Mouse (Mus musculus): ENCODE measurements around the gene Olfr1510.
"Not testable (repeated sequence)": the region's sequence is repeated elsewhere in the genome, so short reads cannot be mapped to it uniquely, and the experiment has no call there.

Gene Olfr1510

DNA sequence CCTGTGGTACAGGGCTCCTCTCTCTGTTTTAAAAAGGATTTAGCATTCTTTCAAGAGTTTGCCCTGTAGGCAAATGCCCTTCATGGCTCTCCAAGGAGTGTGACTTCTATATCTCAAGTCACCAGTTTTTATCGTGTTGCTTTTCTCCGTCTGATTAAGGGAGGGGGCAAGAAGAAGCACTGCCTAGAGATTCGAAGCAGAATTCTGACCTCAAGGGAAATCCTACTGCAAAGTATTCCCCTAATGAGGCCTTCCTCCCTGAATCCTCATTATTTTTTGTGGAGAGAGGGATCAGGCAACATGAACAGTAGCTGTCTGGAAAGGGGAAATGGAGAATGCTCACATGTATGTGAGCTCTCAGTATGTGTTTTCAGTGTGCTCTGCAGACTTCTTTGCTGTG, at the start of gene Olfr1510:
Gene Olfr1510 (minus strand): TSS at position 101 of the 400 bp plus-strand sequence.
- CTCF ChIA-PET, result no interaction called here
- POLR2A ChIA-PET, result no interaction called here

GRCm38 (mm10) chr14:52461928-52462327, 47.8 kb upstream of the Olfr1510 start:
- CTCF ChIA-PET, result no interaction called here

GRCm38 (mm10) chr14:52451138-52451537, 37.0 kb upstream of the Olfr1510 start:
- ChIA-PET CTCF (no interaction called here), POLR2A (interaction anchor here in 1 of 4 experiments (0.7 kb wide), 1 partner anchor 57 kb away, joined by 3 read pairs; no protein-coding TSS in a partner anchor)

More at GRCm38 (mm10) chr14:52461928-52462327, 47.8 kb upstream of the Olfr1510 start:
- POLR2A ChIA-PET, result no interaction called here

- ChIA-PET POLR2A (no interaction called here), CTCF (no interaction called here)
These were observed 28.5 kb upstream of the Olfr1510 start, which contains the start of gene Olfr1509 for GRCm38 (mm10) chr14:52442690-52443089. Gene Olfr1509 (plus strand): TSS chr14:52442990.

- POLR2A ChIA-PET, result no interaction called here
- CTCF ChIA-PET, result no interaction called here
These were observed 13.5 kb upstream of the Olfr1510 start for GRCm38 (mm10) chr14:52427686-52428085.

DNA sequence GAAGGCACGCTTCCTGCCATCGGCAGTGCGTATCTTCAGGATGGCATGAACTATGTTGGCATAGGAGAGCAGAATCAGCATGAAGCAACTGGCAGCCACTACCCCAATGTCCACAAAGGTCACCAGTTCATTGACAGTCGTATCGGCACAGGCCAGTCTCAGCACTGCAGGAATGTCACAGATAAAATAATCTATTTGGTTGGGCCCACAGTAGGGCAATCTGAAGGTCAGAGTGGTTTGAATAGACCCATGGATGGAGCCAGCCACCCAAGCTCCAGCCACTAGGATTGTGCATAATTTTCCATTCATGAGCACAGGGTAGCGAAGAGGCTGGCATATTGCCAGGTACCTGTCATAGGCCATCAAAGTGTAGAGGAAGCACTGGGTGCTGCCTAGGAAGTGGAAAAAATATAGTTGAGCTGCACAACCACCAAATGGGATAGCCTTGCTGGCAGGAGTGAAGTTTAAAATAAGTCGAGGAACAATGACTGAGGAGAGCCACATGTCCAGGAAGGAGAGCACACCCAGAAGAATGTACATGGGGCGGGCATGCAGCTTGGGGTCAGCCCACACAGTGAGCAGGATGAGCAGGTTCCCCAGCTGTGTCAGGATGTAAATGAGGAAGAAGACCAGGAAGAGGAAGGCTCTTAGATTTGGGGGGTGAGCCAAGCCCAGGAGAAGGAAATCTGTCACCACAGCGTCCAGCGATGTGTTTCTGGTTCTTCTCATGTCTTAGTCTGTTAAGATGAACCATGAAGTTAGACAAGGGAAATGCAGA, 3.8 kb downstream of the Olfr1510 start:
- POLR2A ChIA-PET, CTCF ChIA-PET: not testable (repeated sequence)

- CTCF ChIA-PET, result no interaction called here
- POLR2A ChIA-PET, result no interaction called here
These were observed 16.9 kb downstream of the Olfr1510 start, which contains the start of gene Olfr1511 for GRCm38 (mm10) chr14:52397279-52397678. Gene Olfr1511 (minus strand): TSS chr14:52397379.

DNA sequence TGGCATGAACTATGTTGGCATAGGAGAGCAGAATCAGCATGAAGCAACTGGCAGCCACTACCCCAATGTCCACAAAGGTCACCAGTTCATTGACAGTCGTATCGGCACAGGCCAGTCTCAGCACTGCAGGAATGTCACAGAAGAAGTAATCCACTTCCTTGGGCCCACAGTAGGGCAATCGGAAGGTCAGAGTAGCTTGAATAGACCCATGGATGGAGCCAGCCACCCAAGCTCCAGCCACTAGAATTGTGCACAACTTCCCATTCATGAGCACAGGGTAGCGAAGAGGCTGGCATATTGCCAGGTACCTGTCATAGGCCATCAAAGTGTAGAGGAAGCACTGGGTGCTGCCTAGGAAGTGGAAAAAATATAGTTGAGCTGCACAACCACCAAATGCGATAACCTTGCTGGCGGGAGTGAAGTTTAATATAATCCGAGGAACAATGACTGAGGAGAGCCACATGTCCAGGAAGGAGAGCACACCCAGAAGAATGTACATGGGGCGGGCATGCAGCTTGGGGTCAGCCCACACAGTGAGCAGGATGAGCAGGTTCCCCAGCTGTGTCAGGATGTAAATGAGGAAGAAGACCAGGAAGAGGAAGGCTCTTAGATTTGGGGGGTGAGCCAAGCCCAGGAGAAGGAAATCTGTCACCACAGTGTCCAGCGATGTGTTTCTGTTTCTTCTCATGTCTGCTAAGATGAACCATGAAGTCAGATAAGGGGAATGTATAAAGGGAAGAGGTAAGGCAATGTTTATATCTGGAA, 23.9 kb downstream of the Olfr1510 start:
- CTCF ChIA-PET, POLR2A ChIA-PET: not testable (repeated sequence)

DNA sequence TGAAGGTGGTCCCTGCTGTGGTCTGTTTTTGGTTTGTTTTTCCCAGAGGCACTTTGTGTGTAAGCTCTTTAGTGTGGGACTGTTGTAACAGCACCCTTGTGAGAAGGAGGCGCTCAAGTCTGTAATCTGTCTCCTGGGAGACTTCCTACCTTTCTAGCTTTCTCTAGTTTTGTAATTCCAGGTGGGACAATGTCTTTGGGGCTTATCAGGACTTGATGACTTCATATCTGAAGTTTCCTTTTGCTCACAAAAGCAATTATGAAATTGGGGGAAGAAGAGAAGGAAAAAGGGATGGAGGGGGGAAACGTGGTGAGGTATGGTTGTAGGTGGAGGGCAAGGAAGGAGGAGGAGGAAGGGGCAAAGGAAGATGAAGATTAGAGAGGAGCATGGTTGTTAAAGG, 35.1 kb downstream of the Olfr1510 start, which contains the start of gene Olfr1512:
Gene Olfr1512 (minus strand): TSS at position 101 of the 400 bp plus-strand sequence.
- ChIA-PET CTCF (interaction anchor here in 1 of 4 experiments (0.7 kb wide), 1 partner anchor 24 kb away, joined by 4 read pairs; no protein-coding TSS in a partner anchor), POLR2A (interaction anchor here in 2 of 4 experiments (0.6 to 0.7 kb wide), 2 partner anchors 69 to 457 kb away, joined by 3 to 8 read pairs; no protein-coding TSS in a partner anchor)

- ChIA-PET CTCF (no interaction called here), POLR2A (no interaction called here)
These were observed 45.4 kb downstream of the Olfr1510 start for GRCm38 (mm10) chr14:52368741-52369140.

Measured in embryonic stem cell, embryonic (primary cell).